ENCODE assay signal across 8 mouse cellular contexts in genomic region chr17:83850458-83850857, GRCm38 (mm10). TPM values are rescaled to one million over a fixed set of nuclear protein-coding genes. Genes with fewer than 3 reads are reported as not detected.
DNase-seq lines count a peak whose midpoint lies in the region; ATAC-seq and TF ChIP-seq lines count a peak whose summit lies in the region.

No protein-coding gene starts in this region.

- H3K4me2 ChIP-seq in forebrain, embryonic 15.5 days (replicated peaks) = no peak overlapping the region
- 0 out of 2 replicates have a peak overlapping the region, but pooled peaks have one; percentile 19 for H3K4me2 ChIP-seq in lung, postnatal 0 days (replicated peaks; ENCODE audit: low read depth, low read length)

- no peak for DNase-seq in G1E (ENCODE audit: low spot score)
- DNase-seq in c-Kit-positive CD71-positive TER-119-negative erythroid progenitor cells, embryonic 14.5 days (ENCODE audit: low read depth) = peak; percentile 79
- DNase-seq in heart, postnatal 14 days = peak; percentile 88 to 94
- peak; percentile 80 to 96 for DNase-seq in layer of hippocampus, adult 2 months (ENCODE audit: low spot score in 2 of 2)
- DNase-seq in lung, postnatal 0 days (ENCODE audit: low spot score) = peak; percentile 86
- DNase-seq in retina, embryonic 14.5 days (ENCODE audit: low spot score) = peak; percentile 95
- peak; percentile 76 to 86 for DNase-seq in thymus, postnatal 36 days

- H3K9ac ChIP-seq in forebrain, embryonic 15.5 days (replicated peaks) = no peak overlapping the region
- H3K9ac ChIP-seq in lung, postnatal 0 days (replicated peaks; ENCODE audit: low read depth) = no peak overlapping the region

- no peak overlapping the region; the same call in 1 of the 2 replicates for H3K4me3 ChIP-seq in G1E (ENCODE audit: low read depth, low read length)
- H3K4me3 ChIP-seq in forebrain, embryonic 15.5 days = no peak overlapping the region
- no peak overlapping the region for H3K4me3 ChIP-seq in layer of hippocampus, adult 2 months
- no peak overlapping the region for H3K4me3 ChIP-seq in lung, postnatal 0 days (ENCODE audit: low read depth, low read length)

- ATAC-seq in G1E (ENCODE audit: extremely low read depth, insufficient number of reproducible peaks, low FRiP score, poor library complexity, severe bottlenecking) = peak; percentile 34; the same call in 1 of the 2 replicates
- peak; percentile 34 for ATAC-seq in forebrain, embryonic 15.5 days (replicated peaks)
- ATAC-seq in lung, postnatal 0 days = peak; percentile 31

- H3K36me3 ChIP-seq in G1E (replicated peaks) = no peaks in the 10 kb centered on the region
- no peaks in the 10 kb centered on the region for H3K36me3 ChIP-seq in forebrain, embryonic 15.5 days
- H3K36me3 ChIP-seq in lung, postnatal 0 days (ENCODE audit: insufficient read depth, low read length) = no peaks in the 10 kb centered on the region

- H3K27ac ChIP-seq in forebrain, embryonic 15.5 days (replicated peaks) = no peak overlapping the region
- no peak overlapping the region for H3K27ac ChIP-seq in layer of hippocampus, adult 2 months
- no peak overlapping the region for H3K27ac ChIP-seq in lung, postnatal 0 days (ENCODE audit: low read length)

- peak; percentile 73 for TF ChIP-seq CTCF in G1E (IDR thresholded peaks at IDR 0.05; ENCODE audit: low read depth, low read length)
- peak; percentile 97 for TF ChIP-seq CTCF in layer of hippocampus, adult 2 months (conservative IDR thresholded peaks at IDR 0.05)
- TF ChIP-seq CTCF in lung, postnatal 0 days (IDR thresholded peaks at IDR 0.05) = peak; percentile 96

- intact Hi-C loops in heart, postnatal 14 days (cut with DNase I) = loop anchor here (5.0 to 10.0 kb wide), 3 partner anchors 146 to 578 kb away; partner anchors contain the start of genes Kcng3 and Mta3

- no peaks in the 10 kb centered on the region for H3K9me3 ChIP-seq in G1E (replicated peaks)
- no peaks in the 10 kb centered on the region for H3K9me3 ChIP-seq in forebrain, embryonic 15.5 days
- H3K9me3 ChIP-seq in lung, postnatal 0 days (ENCODE audit: low read length) = no peaks in the 10 kb centered on the region

- H3K4me1 ChIP-seq in G1E (ENCODE audit: insufficient read depth, low read depth, low read length) = peaks cover 59% of the 10 kb centered on the region
- peaks cover 6% of the 10 kb centered on the region; the same call in 1 of the 2 replicates for H3K4me1 ChIP-seq in forebrain, embryonic 15.5 days
- no peaks in the 10 kb centered on the region; the same call in 1 of the 2 replicates for H3K4me1 ChIP-seq in lung, postnatal 0 days (ENCODE audit: insufficient read depth, low read depth, low read length)

- no peak for TF ChIP-seq EP300 in lung, postnatal 0 days (IDR thresholded peaks at IDR 0.05)

- WGBS in forebrain, embryonic 15.5 days = 15% methylated on average over 9 of the region's 9 CpGs
- 15% methylated on average over 9 of the region's 9 CpGs for WGBS in lung, postnatal 0 days

- peaks cover 9% of the 10 kb centered on the region; the same call in 1 of the 2 replicates for H3K27me3 ChIP-seq in G1E (ENCODE audit: insufficient read depth, low read length)
- no peaks in the 10 kb centered on the region for H3K27me3 ChIP-seq in forebrain, embryonic 15.5 days
- H3K27me3 ChIP-seq in lung, postnatal 0 days (replicated peaks; ENCODE audit: insufficient read depth, low read length) = no peaks in the 10 kb centered on the region

RNA-seq across cellular contexts. Expression of gene Haao, which starts 2.7 kb away (rescaled TPM):
- total RNA-seq in G1E (2014; fragmentation: Nextera tagmentation) (4.8 and 11.9 TPM in 2 replicates), G1E (2017) (0.05 and 0.17 TPM in 2 replicates)
- 1.1 and 1.5 TPM in 2 replicates for polyA plus RNA-seq in G1E (2012)
- polyA plus RNA-seq in forebrain, embryonic 15.5 days (2015; fragmentation: Nextera tagmentation; extraction: Ambion mirVana) = 0.13 TPM in 1 of 2 replicates, not detected in the other
- total RNA-seq in heart, postnatal 14 days (2021) = not detected
- total RNA-seq in layer of hippocampus, adult 2 months (2021) = not detected
- polyA plus RNA-seq in lung, postnatal 0 days (2015; fragmentation: Nextera tagmentation; extraction: Ambion mirVana) = 1.1 and 1.6 TPM in 2 replicates
